Mouse (Mus musculus) large intestine, adult 2 months (tissue): ENCODE results near the gene Rfx2. TPM values are rescaled to one million over a fixed set of nuclear protein-coding genes. Genes with fewer than 3 reads are reported as not detected.
A peak's percentile ranks its signal among the peaks of the same experiment; 100 is the strongest.

Experiments
- DNase-seq: peaks from one replicate; pipeline ENCODE4 v3.0.0-alpha.2; 2012; ENCODE audit warnings: low read depth, low spot score
- WGBS: fragments of 180-500 bp; shearing (Covaris S2); methylation state at CpG from one replicate; pipeline ENCODE4 v1.1.7; 2018; 5-methylcytosine and 5-hydroxymethylcytosine counted together
- polyA plus RNA-seq: library from polyadenylated mRNA; depleted of rRNA; stranded (reverse); fragments of >200 nt; gene quantifications from 2 replicates; pipeline ENCODE4 v1.2.3, GENCODE M21; 2012

Rfx2 gene
- polyA plus RNA-seq, 1 experiment: 6.2 TPM

DNA sequence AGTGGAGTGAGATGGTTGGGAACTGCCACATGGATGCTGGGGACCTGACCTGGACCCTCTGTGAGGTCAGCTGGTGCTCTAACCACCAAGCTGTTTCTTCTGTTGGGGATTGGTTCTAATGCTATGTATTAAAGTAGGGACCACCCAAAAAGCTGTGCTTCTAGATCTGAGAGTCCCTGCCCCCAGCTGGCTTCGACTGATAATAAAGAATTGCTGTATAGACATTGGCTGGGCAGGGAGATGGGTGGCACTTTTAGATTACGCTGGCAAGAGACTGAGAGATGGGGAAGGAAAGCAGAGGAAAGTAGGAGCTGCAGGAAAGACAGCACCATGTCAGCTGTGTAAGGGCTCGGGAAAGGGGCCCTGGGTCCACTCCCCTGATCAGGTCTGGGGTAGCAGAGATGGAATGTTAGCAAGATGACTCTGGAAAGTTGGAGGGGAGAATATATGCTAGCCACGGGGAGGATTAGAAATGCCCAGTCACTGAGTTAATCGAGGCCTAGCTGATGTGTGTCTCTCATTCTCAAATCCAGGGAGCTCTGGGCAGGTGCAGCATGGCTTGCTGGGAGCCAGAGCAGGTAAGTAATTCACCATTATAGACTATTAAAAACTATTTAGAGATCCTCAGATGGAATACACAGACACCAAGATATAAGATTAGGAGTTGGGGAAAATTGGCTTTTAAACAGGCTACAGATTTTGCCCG, 37.0 kb downstream of the Rfx2 start:
- DNase-seq: no peak
- 75% methylated on average over 6 of the region's 6 CpGs for WGBS

DNA sequence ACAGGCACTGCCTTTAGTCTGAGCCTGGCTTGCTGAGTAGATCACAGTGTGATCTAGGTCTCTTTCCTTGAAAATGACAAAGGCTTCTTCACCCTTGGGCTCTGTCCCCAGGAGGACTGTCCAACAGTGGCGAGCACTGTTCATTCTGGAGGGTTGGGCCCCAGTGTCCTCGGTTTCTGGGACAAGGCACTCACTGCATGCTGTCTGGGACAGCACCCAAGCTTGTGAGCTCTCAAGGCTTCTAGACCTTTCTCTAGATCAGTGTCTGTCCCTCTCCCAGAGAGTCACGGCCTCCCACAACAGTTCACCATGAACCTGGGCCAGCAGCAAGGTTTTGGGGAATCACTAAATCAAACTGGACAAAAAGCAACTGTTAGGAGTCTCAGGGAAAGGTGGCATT, 38.2 kb downstream of the Rfx2 start:
- 89% methylated on average over 3 of the region's 3 CpGs for WGBS
- no peak for DNase-seq

GRCm38 (mm10) chr17:56789286-56789685, 41.5 kb downstream of the Rfx2 start:
- DNase-seq: no peak
- WGBS: 87% methylated on average over 6 of the region's 6 CpGs

GRCm38 (mm10) chr17:56788886-56789285, 41.9 kb downstream of the Rfx2 start:
- DNase-seq: no peak
- 51% methylated on average over 3 of the region's 3 CpGs for WGBS

DNA sequence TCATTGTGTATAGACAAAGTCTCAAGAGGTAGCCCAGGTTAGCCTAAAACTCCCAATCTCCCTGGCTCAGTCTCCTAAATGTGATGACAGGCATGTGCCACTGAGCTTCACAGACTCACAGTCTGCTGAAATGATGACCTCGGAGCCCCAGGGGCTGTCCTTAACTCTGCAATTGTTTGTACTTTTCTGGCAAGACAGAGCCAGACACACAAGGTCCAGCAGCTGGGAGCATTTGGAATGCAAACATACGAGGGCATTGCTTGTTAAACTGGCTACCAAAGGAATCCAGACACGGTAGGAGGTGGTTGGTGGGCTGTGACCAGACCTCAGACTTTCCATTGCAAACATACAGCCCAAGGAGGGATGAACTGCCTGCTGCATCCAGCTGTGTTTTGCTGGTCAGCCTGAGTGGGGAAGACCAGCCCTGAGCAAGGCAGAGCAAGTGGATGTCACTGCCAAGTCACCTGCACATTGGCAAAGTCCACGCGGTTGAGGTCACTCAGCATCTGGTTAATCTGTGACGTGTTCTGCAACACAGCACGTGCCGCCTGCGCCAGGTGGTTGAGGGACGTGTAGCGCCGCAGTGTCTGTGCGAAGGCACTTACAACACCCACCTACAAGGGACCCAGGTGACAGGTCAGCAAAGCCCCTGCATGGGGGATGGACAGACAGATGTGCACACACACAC, 50.4 kb downstream of the Rfx2 start:
- no peak for DNase-seq
- WGBS: 36% methylated on average over 13 of the region's 13 CpGs

DNA sequence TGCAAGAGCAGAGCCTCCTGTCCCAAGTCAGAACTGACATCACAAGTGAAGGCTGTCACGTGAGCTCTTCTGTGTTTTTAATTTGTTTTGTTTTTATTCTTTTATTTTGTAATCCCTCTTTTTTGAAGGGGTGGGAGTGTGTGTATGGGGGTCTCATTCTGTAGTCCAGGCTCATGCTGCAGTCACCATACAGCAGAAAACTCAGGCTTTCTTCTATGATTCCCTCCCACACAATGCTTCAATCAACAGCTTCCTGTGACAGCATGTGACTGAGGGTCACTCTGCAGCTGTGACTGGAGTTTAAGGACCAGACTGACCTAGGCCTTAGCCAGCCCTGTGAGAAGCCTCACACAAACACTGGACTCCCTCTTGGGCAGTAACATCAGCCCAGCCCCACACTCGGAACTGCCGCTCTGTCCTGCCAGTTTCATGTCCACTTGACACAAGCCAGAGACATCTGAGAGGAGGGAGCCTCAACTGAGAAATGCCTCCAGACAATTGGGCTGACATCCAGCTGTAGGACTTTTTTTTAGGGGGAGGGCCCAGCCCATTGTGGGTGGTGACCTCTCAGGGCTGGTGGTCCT, 51.9 kb downstream of the Rfx2 start:
- 68% methylated on average over 3 of the region's 3 CpGs for WGBS
- no peak for DNase-seq

GRCm38 (mm10) chr17:56777568-56777967, 53.2 kb downstream of the Rfx2 start:
- WGBS: 95% methylated on average over 11 of the region's 11 CpGs

GRCm38 (mm10) chr17:56769950-56770349, 60.9 kb downstream of the Rfx2 start, which contains the start of gene Prr22:
TSS of gene Prr22 (plus strand) at chr17:56770250.
- no peak for DNase-seq
- 95% methylated on average over 5 of the region's 5 CpGs for WGBS

More at GRCm38 (mm10) chr17:56777568-56777967, 53.2 kb downstream of the Rfx2 start:
- DNase-seq: no peak

- no peak for DNase-seq
- 90% methylated on average over 11 of the region's 11 CpGs for WGBS
Measured at GRCm38 (mm10) chr17:56768941-56769340, 61.9 kb downstream of the Rfx2 start.

DNA sequence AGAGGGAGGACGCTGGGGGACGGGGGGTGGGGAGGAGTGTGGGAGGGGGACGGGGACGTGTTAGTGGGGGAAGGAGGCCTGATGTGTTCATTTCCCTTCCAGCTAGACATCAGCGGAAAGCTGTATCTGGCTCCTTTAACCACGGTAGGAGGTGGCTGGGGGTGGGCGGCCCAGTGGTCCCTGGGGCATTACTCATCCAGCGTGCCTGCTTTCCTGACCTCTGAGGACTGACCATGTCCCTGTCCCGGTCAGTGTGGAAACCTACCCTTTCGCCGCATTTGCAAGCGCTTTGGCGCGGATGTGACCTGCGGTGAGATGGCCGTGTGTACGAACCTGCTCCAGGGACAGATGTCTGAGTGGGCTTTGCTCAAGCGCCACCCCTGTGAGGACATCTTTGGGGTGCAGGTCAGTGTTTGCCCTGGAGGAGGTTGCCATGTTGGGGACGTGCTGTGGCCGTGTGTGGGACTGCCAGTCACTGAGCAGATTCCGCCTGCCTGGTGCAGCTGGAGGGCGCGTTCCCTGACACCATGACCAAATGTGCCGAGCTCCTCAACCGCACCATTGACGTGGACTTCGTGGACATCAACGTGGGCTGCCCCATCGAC, 63.2 kb downstream of the Rfx2 start:
- WGBS: 95% methylated on average over 29 of the region's 29 CpGs
- no peak for DNase-seq

GRCm38 (mm10) chr17:56766631-56767405, 64.0 kb downstream of the Rfx2 start:
- 96% methylated on average over 27 of the region's 27 CpGs for WGBS
- no peak for DNase-seq

GRCm38 (mm10) chr17:56765431-56765830, 65.4 kb downstream of the Rfx2 start:
- 25% methylated on average over 12 of the region's 12 CpGs for WGBS
- DNase-seq: no peak

DNA sequence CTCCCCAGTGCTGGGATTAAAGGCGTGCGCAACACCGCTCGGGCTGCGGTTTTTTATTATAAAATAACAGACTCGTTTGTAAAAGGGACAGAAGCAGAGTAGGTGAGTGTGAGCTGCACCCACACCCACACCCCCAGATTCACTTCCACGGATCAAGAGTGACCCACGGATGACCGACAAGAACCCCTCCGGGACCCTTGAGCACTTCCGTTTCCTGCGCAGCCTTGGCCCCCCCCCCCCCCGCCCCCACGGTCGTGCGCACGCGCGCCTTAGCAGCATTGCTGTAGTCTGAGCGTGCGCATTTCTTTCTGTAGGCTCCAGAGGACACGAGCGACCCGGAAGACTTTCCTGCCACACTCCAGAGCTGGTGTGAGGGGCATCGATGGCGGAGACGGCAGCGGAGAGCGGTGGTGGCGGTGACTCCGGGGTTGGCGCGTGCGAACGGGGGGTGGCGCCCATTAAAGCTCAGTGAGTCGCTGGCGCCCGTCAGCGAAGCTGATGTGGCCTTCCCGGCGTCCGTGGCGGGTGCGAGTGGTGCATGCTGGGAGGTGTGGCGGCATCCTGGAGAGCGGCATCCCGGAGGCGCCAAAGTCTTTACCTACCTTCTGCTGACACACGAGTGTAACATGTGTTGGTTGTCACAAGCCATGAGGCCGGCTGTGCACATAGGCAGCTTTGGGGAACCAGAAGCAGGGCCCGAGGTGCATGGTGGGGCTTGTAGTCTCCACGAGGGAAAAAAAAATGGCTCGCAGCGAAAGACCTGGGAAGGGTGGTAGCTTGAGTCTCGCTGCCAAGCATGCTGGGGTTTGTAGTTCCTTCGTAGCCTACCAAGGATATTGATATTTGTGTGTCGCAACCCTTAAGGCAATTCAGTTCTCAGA, 66.1 kb downstream of the Rfx2 start, which contains the start of gene Dus3l:
Dus3l (plus strand) TSS at position 284 of the 881 bp plus-strand sequence.
- 1% methylated on average over 58 of the region's 58 CpGs for WGBS
- DNase-seq: peak; percentile 61

DNA sequence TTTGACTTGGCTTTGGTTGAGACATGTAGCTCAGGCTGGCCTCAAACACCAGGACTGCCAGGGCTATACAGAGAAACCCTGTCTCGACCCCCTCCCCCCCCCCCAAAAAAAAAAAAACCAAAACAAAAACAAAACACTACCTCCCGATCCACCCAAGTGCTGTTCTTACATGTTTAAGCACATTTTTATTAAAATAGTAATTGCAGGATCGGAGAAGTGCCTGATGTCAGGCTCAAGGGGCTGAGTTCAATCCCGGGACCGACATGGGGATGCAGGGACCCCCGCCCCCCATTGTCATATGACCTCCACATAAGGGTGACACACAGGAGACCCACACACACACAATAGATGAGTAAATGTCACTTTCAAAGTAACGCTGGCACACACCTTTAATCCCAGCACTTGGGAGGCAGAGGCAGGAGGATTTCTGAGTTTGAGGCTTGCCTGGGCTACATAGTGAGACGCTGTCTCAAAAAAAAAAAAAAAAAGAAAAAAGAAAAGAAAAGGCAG, 67.0 kb downstream of the Rfx2 start:
- no peak for DNase-seq
- WGBS: 66% methylated on average over 8 of the region's 8 CpGs

GRCm38 (mm10) chr17:56762769-56763731, 67.8 kb downstream of the Rfx2 start:
- WGBS: 27% methylated on average over 27 of the region's 27 CpGs
- peak; percentile 70 for DNase-seq

- under 1% methylated on average over 28 of the region's 28 CpGs for WGBS
Measured at GRCm38 (mm10) chr17:56761991-56762410, 68.8 kb downstream of the Rfx2 start.

DNA sequence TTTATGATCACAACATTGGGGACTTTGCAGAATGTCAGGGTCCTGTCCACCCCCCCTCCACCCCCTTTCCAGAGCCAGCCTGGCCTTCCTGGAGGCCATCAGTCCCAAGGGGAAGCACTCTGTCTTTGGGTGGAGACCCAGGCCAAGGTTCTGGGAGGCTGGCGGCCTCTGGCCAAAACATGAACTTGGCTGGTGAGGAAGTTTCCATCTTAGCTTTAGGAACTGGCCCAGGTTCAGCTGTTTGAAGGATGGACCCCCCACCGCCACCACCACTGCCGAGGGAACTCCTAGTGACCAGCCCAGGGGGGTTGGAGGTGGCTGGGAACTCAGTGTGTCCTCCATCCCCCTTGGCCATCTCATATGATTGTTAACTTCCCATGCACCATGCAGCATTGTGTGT, 69.7 kb downstream of the Rfx2 start:
- 64% methylated on average over 3 of the region's 3 CpGs for WGBS
- no peak for DNase-seq

More at GRCm38 (mm10) chr17:56761991-56762410, 68.8 kb downstream of the Rfx2 start:
- no peak for DNase-seq
